Mouse (Mus musculus) mature B cell (primary cell): ENCODE data around the gene Adk.

Source experiments
- in situ Hi-C: fragments of 300-500 bp; cut with MboI; formaldehyde crosslinking; loops from 2 replicates; pipeline ENCODE4 v1.14.3; 2019

Gene Adk

DNA sequence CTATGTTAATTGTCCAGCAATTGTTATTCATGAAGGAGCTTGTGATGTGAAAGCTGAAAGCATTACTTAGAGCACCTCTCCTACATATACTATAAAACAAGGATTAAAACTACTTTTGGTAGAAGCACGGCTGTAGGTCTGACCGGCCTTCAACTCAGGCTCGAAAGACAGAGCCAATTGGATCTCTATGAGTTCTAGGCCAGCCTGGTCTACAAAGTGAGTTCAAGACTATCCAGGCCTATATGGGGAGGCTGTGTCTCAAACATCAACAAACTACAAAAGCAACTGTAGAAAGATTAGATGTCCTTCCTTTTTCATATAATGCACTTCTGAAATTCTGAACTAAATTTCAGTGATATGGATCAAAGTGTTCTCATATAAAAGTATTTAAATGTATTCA lies 113.7 kb downstream of the Adk start:
- in situ Hi-C loops: no loop called here

DNA sequence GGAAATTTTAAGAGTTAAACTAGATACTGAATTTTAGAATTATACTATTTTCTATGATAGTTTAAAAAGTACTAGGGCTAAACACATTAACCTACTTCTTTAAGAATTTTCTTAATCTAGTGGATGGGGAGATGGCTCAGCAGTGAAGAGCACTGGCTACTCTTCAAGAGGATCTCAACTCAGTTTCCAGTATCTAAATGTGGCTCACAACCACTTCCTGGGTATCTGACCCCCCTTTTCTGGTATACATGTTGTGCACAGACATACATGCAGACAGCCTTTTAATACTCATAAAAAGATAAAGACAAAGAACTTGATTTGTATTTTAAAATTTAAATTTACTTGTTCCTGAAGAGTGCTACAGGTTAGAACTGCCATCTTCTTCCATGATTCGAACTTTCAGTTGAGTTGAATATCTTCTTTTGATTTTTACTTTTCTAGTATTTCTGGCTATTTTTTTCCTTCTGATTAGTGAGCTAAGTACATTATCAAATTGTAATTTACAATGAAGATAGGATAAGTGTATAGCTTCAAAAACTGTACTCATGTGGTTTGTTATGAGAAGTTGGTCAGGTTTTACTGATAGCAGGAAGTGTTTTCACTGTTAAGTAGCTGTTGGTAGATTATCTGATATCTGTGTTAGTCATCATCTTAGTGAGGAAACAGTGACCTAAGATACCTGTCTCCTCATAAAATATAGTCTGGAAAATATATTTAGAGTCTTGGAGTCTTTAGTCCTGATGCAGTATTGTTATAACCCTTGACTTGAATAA lies 121.8 kb downstream of the Adk start:
- in situ Hi-C loops: no loop called here

DNA sequence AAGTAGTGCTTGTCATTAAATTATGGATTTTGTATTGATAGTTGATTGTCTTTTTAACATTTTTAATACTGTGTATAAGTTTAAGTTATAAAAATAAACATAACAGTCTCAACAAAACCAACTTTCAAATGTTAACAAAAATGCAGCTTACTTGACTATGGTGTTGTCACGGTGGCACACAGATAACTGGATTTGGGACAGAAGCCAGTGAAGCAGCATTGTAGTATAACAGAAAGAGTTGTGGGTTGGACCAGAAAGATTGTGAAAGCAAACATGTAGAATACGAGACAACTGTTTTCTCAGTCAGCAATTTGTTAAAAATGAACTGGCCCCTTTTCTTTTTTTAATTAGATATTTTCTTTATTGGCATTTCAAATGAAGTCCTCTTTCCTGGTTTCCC lies 122.4 kb downstream of the Adk start:
- in situ Hi-C loops: no loop called here

DNA sequence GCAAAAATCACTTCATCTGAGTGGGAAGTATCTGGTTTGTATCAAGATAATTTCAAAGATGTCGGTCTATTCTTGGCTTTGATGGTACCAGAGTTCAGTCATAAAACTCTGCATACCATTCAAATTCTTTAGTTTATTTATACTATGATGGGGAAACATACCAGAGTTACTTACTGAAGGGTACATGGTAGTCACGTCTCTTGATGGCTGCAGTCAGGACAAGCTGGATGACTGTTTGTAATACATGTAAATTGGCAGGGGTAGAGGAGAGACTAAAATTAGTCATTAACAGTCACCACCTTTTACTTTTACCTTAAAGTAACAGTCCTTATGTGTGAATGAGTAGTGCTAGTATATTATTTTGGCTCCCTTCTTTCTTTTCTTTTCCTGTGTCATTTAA lies 125.4 kb downstream of the Adk start:
- in situ Hi-C loops: no loop called here

DNA sequence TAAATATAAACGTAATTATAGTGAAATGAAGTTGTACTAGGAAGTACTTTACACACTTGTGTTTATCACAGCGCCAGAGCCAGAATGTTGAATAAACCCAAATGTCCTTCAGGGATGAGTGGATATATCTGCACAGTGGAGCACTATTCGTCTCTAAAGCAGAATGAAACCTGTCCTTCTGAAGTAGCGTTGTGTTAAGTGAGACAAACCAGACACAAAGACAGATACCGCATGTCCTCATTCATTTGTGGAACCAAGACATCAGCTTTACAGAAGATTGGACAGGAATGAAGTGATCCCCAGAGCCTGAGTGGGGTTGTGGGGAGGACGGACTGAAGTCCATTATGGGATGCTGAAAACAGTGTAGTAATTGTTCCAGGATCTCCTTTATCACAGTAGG lies 126.0 kb downstream of the Adk start:
- in situ Hi-C loops: no loop called here

DNA sequence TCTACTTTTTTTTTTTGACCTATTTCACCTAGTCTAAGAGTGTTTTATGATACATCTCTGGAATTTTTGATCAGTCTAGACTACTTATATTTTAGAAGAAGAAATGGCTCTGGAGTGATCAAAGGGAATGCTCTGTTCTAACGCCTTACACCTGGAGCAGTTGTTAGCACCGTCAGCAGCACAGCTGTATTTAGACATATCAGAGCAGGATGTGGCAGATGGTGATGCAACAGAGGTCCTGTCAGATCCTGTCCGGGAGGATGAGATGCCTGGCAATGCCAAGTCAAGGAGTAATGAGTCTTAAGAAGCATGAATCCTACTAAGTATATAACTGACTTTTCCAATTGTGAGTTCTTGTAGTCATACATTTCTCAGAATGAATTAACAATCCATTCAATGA lies 128.7 kb downstream of the Adk start:
- in situ Hi-C loops: no loop called here

DNA sequence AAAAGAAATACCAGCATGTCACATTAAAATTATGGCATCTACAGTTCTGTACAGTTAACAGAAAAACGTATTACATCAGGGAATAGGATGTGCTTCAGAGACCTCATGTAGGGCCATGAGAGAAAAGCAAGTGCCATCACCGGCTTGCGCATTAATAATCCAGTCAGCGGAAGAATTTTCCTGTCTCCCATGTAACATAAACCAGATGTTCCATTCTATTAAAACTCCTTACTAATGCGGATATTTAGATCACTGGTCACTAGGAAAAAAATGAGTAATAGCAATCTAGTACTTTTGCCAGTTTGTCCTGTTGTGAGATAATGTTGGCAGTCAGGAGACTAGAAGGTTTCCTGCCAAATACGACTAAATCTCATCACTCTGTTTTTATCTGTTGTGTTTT lies 139.6 kb downstream of the Adk start:
- in situ Hi-C loops: no loop called here

- in situ Hi-C loops: no loop called here
Measured at GRCm38 (mm10) chr14:21192749-21193148, 140.4 kb downstream of the Adk start.

DNA sequence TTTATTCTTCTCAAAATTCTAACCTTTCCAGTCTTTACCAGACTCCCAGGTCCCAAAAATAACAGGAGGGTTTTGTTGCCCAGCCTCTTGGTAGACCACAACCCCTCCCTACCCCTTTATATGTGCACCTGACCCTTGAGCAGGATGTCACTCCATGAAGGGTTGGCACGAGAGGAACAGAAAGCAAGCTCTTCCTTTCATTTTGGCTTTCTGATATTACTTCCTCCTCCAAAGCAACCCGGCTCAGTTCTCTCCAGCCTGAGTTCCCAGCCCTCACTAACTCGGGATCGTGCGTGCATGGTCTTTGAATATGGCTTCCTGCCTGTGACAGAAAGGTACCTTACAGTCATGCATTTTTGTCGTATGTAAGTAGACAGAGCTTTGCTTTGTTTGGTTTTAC lies 142.0 kb downstream of the Adk start:
- in situ Hi-C loops: no loop called here

- in situ Hi-C loops: no loop called here
Measured at GRCm38 (mm10) chr14:21200850-21201249, 148.5 kb downstream of the Adk start.

DNA sequence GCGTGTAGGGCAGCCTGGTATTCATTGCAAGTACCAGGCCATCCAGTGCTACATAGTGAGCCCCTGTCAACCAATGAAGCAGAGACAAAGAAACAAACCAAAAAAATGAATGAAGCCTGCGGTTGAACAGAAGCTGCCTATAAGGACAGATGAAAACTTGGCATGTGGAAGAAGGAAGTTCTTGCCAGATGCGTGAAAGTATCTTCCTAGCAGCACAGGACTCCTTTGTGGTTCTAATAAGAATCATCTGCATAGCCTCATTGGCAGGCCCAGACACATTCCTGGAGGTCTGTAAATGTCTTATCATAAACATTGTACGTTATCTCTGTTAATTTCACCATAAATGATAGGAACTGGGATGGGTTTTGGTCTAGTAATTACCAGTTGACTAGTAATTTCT lies 154.1 kb downstream of the Adk start:
- in situ Hi-C loops: no loop called here

GRCm38 (mm10) chr14:21221574-21222138 lies 169.3 kb downstream of the Adk start:
- in situ Hi-C loops: no loop called here

DNA sequence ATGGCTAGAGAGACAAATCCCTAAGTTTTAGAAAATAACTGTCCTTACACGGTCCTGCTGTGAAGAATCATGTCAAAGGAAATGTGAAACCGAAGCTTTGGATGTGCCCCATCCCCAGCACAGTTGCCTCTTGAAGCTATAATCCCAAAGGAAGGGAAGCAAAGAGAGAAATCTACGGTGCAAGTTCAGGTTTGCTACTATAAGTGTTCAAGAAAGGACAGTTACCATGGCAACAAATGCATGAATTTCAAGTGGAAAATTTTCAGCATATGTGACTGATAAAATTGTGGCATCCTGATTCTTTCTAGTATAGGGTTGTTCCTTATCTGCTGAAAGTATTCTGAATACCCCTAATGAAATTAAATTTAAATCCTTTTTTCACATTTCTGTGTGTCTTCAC lies 169.8 kb downstream of the Adk start:
- in situ Hi-C loops: no loop called here

DNA sequence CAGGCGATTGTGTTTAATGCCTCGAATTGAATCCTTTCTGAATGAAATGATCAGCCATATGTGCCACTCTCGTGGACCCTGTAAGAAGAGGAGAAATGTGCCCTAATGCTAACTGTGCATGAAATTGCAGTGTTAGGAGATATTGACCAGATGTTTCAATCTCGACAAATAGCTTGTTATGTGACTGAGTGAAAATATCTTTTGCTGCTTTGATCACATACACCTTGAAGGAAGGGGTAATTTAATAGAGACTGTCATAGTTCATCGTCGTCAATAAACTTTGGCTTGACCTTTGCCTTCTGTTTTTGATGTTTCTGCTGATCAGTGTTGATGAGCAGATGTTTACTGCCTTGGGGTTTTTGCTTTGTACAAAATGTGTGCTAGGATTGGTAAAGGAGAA lies 171.1 kb downstream of the Adk start:
- in situ Hi-C loops: no loop called here

DNA sequence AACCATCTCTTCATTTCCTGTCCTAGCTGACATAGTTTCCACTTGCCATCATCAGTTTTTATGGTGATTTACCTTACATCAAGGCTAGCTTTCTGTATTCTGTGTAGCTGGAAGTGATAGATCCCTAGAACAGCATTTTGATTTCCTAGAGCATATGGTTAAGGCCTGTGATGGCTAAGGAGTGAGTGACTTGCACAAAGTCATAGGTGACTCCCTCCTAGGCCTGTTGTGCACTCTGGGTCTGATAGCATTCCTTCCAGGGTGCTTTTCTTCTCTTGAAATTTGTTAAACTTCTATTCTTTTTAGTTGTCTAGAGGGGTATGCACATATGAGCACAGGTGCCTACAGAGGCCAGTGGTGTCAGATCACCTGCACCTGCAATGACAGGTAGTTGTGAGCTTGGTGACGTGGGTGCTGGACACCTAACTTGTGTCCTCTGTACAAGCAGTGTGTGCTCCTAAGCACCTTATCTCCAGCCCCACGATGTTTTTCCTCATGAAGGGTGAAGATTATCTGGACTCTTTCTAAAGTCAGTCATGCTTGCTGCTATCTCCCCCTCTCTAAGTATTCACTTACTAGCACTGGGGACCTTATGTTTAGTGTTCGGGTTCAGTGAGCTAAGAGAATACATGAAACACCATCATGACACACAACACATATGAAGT lies 171.7 kb downstream of the Adk start:
- in situ Hi-C loops: no loop called here

DNA sequence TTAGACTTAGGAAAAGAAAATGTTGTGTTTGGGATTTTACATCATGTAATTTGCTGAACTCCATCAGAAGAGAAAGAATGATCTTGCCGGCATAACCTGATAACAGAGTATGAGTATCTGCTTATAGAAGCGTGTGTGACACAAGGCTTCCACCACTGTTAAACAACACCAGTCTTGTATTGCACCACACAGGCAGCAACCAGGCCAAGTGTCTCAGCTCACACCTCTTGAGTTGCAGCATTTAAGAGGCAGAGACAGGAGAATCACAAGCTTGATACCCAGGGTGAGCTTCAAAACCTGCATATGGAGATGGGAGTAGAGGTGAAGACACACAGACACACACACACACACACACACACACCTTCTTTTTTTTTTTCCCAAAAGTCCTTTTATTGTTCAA lies 184.7 kb downstream of the Adk start:
- in situ Hi-C loops: no loop called here

DNA sequence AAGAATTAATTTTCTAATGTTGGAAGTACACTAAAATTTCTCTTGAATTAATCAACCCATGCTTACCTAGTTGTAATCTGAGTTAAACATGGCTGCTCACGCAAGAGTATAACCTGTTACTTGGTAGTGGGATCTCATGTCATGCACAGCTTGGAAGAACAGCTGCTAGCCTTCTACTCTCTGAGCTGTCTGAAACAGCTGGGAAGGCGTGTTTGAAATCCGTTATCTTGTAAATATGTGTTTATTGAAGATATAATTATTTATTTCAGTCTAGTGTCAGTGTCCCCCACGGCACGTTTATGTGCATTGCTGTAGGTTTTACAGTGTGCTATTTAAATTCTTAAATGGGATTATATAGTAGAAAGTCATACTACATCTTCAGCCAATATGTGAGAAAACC lies 188.7 kb downstream of the Adk start:
- in situ Hi-C loops: no loop called here

DNA sequence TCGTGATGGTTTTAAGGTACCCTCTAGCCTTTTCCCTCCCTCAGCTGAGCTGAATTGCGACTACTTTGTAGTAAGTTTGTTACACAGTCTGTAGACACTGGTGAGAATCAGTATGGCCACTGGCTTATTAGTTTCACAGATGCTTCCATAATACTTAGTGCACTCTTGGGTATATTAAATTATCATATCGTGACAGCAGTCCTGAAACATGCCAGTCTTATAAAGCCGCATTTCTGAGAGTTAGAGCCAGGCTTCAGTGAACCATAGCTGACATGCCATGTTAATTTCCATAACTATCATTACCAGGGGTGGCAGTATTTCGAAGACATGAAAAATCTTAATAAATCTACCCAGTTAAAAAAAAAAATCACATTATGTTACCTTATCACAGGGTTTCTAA lies 199.0 kb downstream of the Adk start:
- in situ Hi-C loops: no loop called here

- in situ Hi-C loops: no loop called here
Measured at GRCm38 (mm10) chr14:21252326-21252886, 200.0 kb downstream of the Adk start.

- in situ Hi-C loops: no loop called here
Measured at GRCm38 (mm10) chr14:21253321-21253992, 201.1 kb downstream of the Adk start.

DNA sequence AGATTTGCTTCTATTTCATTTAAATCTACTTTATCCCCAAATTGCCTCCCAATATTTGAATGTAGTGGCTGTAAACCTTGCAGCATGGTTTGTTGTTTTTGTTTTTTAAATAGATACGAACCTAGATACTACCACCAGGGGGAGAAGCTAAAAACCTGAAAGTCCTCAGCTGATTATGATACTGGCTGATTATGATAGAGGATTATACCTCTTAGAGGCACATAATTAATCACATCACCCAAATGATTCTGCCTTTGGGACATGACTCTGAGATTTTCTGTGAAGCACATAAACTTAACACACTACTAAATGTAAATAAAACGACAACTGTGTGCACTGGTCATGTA lies 201.6 kb downstream of the Adk start:
- in situ Hi-C loops: no loop called here

GRCm38 (mm10) chr14:21268229-21268628 lies 215.9 kb downstream of the Adk start:
- in situ Hi-C loops: no loop called here

DNA sequence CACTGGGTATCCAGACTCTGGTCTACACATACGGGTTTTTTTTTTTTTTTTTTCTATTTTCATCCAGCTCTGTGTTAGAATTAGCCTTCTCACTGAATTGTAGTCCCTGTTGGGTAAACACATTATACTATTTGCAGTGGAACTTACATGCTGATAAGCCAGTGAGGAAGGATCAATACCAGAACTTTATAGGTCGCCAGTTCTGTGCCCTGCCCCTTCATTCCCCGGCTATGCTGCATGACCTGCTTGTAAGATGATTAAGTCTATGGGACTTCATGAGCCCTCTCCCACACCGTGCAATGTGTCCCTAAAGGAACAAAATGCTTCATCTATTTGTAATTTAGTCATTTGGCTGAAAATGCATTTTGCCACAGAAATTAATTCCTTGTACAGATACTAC lies 219.1 kb downstream of the Adk start:
- in situ Hi-C loops: no loop called here
